Mouse (Mus musculus) hindbrain, embryonic 12.5 days (tissue): ENCODE measurements around the gene Olfr110. TPM values are rescaled to one million over a fixed set of nuclear protein-coding genes. Genes with fewer than 3 reads are reported as not detected.

Experiments
- polyA plus RNA-seq: library from polyadenylated mRNA; unstranded; fragments of >200 nt; fragmentation: Nextera tagmentation; extraction: Ambion mirVana; gene quantifications from 2 replicates; pipeline ENCODE4 v1.2.1, GENCODE M21; 2016

Gene Olfr110
- polyA plus RNA-seq, 1 experiment from 2014 or later = not detected

Other genes with a start within 250 kb of the Olfr110 start
- gene Olfr98, start 228.7 kb upstream of the Olfr110 start, polyA plus RNA-seq = not detected in 2 replicates
- gene H2-M3, start 222.2 kb upstream of the Olfr110 start, polyA plus RNA-seq = 0.92 and 0.95 TPM in 2 replicates
- not detected in 2 replicates for gene Olfr99, start 209.0 kb upstream of the Olfr110 start, polyA plus RNA-seq
- gene Olfr101, start 188.2 kb upstream of the Olfr110 start, polyA plus RNA-seq = not detected in 2 replicates
- not detected in 2 replicates for gene Olfr102, start 175.4 kb upstream of the Olfr110 start, polyA plus RNA-seq
- gene Olfr103, start 152.8 kb upstream of the Olfr110 start, polyA plus RNA-seq = not detected in 2 replicates
- gene Olfr104-ps, start 132.9 kb upstream of the Olfr110 start, polyA plus RNA-seq = not detected in 2 replicates
- gene Olfr105-ps, start 113.4 kb upstream of the Olfr110 start, polyA plus RNA-seq = not detected in 2 replicates
- gene Olfr106-ps, start 102.1 kb upstream of the Olfr110 start, polyA plus RNA-seq = not detected in 2 replicates
- gene Olfr107, start 93.2 kb upstream of the Olfr110 start, polyA plus RNA-seq = not detected in 2 replicates
- not detected in 2 replicates for gene Olfr108, start 47.0 kb upstream of the Olfr110 start, polyA plus RNA-seq
- gene Olfr109, start 33.6 kb upstream of the Olfr110 start, polyA plus RNA-seq = not detected in 2 replicates
- not detected in 2 replicates for gene H2-M2, start 8.9 kb upstream of the Olfr110 start, polyA plus RNA-seq
- not detected in 2 replicates for gene Olfr111, start 15.6 kb downstream of the Olfr110 start, polyA plus RNA-seq
- gene Olfr112, start 77.0 kb downstream of the Olfr110 start, polyA plus RNA-seq = not detected in 2 replicates
- not detected in 2 replicates for gene Olfr113, start 85.2 kb downstream of the Olfr110 start, polyA plus RNA-seq
- not detected in 2 replicates for gene Olfr114, start 100.3 kb downstream of the Olfr110 start, polyA plus RNA-seq
- not detected in 2 replicates for gene Olfr115, start 134.6 kb downstream of the Olfr110 start, polyA plus RNA-seq
- not detected in 2 replicates for gene Olfr116, start 134.7 kb downstream of the Olfr110 start, polyA plus RNA-seq
- gene Olfr117, start 171.3 kb downstream of the Olfr110 start, polyA plus RNA-seq = not detected in 2 replicates
- not detected in 2 replicates for gene Olfr118, start 174.5 kb downstream of the Olfr110 start, polyA plus RNA-seq
- not detected in 2 replicates for gene Olfr119, start 204.1 kb downstream of the Olfr110 start, polyA plus RNA-seq
- not detected in 2 replicates for gene Olfr120, start 229.3 kb downstream of the Olfr110 start, polyA plus RNA-seq